In the genomic region with DNA sequence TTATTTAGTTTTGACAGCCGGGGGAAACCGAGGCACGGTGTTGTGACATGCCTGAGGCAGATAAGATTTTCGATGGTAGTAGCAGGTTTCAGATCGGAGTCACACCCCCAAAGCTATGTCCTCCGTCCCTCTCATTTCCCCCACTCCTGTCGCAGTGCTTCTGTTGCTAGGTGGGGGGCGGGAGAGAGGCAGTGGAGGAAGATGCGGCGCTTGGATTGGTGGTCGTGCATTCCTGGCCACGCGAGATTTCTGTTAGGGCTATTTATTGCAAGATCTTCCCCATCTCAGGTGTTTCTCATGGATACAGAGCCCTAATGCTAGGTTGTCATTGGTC, we compare ENCODE assay signal across 8 mouse cellular contexts. TPM values are rescaled to one million over a fixed set of nuclear protein-coding genes. Genes with fewer than 3 reads are reported as not detected.
DNase-seq lines count a peak whose midpoint lies in the region; TF ChIP-seq lines count a peak whose summit lies in the region.

No protein-coding gene starts in this region.

- H3ac ChIP-seq in myocyte (ENCODE audit: control insufficient read depth, insufficient read length): peak overlapping the region; percentile 37

- TF ChIP-seq POLR2A in myocyte (IDR thresholded peaks at IDR 0.05; ENCODE audit: insufficient read length, low read depth): no peak

- H3K27me3 ChIP-seq in hindbrain, embryonic 10.5 days (ENCODE audit: insufficient read depth, poor library complexity, severe bottlenecking): no peaks in the 10 kb centered on the region
- H3K27me3 ChIP-seq in limb, embryonic 10.5 days (ENCODE audit: low read depth, poor library complexity, severe bottlenecking): no peaks in the 10 kb centered on the region
- no peaks in the 10 kb centered on the region for H3K27me3 ChIP-seq in myocyte (ENCODE audit: control insufficient read depth, insufficient read depth, insufficient read length)

- peaks cover 31% of the 10 kb centered on the region for H3K4me1 ChIP-seq in hindbrain, embryonic 10.5 days (replicated peaks)
- peaks cover 28% of the 10 kb centered on the region for H3K4me1 ChIP-seq in limb, embryonic 10.5 days

- H3K79me2 ChIP-seq in myocyte (ENCODE audit: control insufficient read depth, insufficient read depth): peaks cover 53% of the 10 kb centered on the region

- H3K36me3 ChIP-seq in hindbrain, embryonic 10.5 days: no peaks in the 10 kb centered on the region; the same call in 1 of the 2 replicates
- H3K36me3 ChIP-seq in limb, embryonic 10.5 days: peaks cover 11% of the 10 kb centered on the region
- no peaks in the 10 kb centered on the region for H3K36me3 ChIP-seq in myocyte (ENCODE audit: control insufficient read depth, insufficient read depth)

- H3K4me2 ChIP-seq in myocyte (ENCODE audit: low read depth): peak overlapping the region; percentile 99

- no peaks in the 10 kb centered on the region for H3K9me3 ChIP-seq in hindbrain, embryonic 10.5 days
- no peaks in the 10 kb centered on the region for H3K9me3 ChIP-seq in limb, embryonic 10.5 days (replicated peaks)

- peak overlapping the region; percentile 92 for H3K27ac ChIP-seq in hindbrain, embryonic 10.5 days
- H3K27ac ChIP-seq in limb, embryonic 10.5 days: peak overlapping the region; percentile 90

- DNase-seq in adrenal gland, postnatal 14 days: peak; percentile 84
- no peak for DNase-seq in adrenal gland, postnatal 25 days
- peak; percentile 90 for DNase-seq in ES-CJ7 (ENCODE audit: low read depth, low spot score)
- peak; percentile 69 for DNase-seq in embryo, embryonic 10 days (ENCODE audit: low spot score)
- DNase-seq in hindbrain, embryonic 10.5 days (ENCODE audit: low spot score): peak; percentile 59
- DNase-seq in limb, embryonic 10.5 days (ENCODE audit: low spot score): peak; percentile 57
- DNase-seq in thymus, postnatal 4 days: peak; percentile 58

- WGBS in hindbrain, embryonic 10.5 days: under 1% methylated on average over 13 of the region's 13 CpGs
- 2% methylated on average over 13 of the region's 13 CpGs for WGBS in limb, embryonic 10.5 days

- H3K4me3 ChIP-seq in hindbrain, embryonic 10.5 days: peak overlapping the region; percentile 98
- H3K4me3 ChIP-seq in limb, embryonic 10.5 days: peak overlapping the region; percentile 91
- peak overlapping the region; percentile 87 for H3K4me3 ChIP-seq in myocyte

TF ChIP-seq in myocyte, 11 proteins besides CTCF, POLR2A, EP300 and RAD21:
- TF ChIP-seq USF1 (IDR thresholded peaks at IDR 0.05; ENCODE audit: low read depth): no peak
- no peak for TF ChIP-seq TCF12 (IDR thresholded peaks at IDR 0.05; ENCODE audit: insufficient read depth, poor library complexity, severe bottlenecking)
- TF ChIP-seq POLR2AphosphoS2 (IDR thresholded peaks at IDR 0.05; ENCODE audit: insufficient read length, low read depth): no peak
- no peak for TF ChIP-seq MYOG (IDR thresholded peaks at IDR 0.05; ENCODE audit: control insufficient read depth in 1 of 3, insufficient read depth in 1 of 3, insufficient read length in 2 of 3, low read depth in 2 of 3)
- TF ChIP-seq REST (IDR thresholded peaks at IDR 0.05; ENCODE audit: insufficient read depth, insufficient read length): no peak
- TF ChIP-seq CEBPB (IDR thresholded peaks at IDR 0.05; ENCODE audit: insufficient read depth, poor library complexity, severe bottlenecking): no peak
- TF ChIP-seq MYOD1 (IDR thresholded peaks at IDR 0.05; ENCODE audit: control insufficient read depth in 1 of 3, insufficient read length in 2 of 3, low read depth in 2 of 3): no peak
- TF ChIP-seq E2F4 (IDR thresholded peaks at IDR 0.05; ENCODE audit: insufficient read depth): no peak
- no peak for TF ChIP-seq TCF3 (IDR thresholded peaks at IDR 0.05; ENCODE audit: insufficient read length, low read depth)
- no peak for TF ChIP-seq MAX (IDR thresholded peaks at IDR 0.05; ENCODE audit: low read depth)
- TF ChIP-seq SRF (IDR thresholded peaks at IDR 0.05; ENCODE audit: control insufficient read depth, insufficient read length, low read depth): no peak

RNA-seq across cellular contexts. Expression of gene Dcaf7, which starts 0.7 kb away (rescaled TPM):
- total RNA-seq in adrenal gland, postnatal 14 days (2021): 50.3 and 58.0 TPM in 2 replicates
- 43.7 and 58.4 TPM in 2 replicates for total RNA-seq in adrenal gland, postnatal 25 days (2021)
- 86.5 and 94.7 TPM in 2 replicates for polyA plus RNA-seq in hindbrain, embryonic 10.5 days (2016; fragmentation: Nextera tagmentation; extraction: Ambion mirVana)
- 85.5 and 95.1 TPM in 2 replicates for polyA plus RNA-seq in limb, embryonic 10.5 days (2016; fragmentation: Nextera tagmentation; extraction: Ambion mirVana)
- 36.1 TPM for polyA plus RNA-seq in myocyte (2012; fragmentation: generic; extraction: Trizol)

RNA-seq across cellular contexts. Expression of gene Taco1, which starts 28.5 kb away (rescaled TPM):
- 41.4 and 47.1 TPM in 2 replicates for total RNA-seq in adrenal gland, postnatal 14 days (2021)
- total RNA-seq in adrenal gland, postnatal 25 days (2021): 28.5 and 36.0 TPM in 2 replicates
- 10.4 and 14.0 TPM in 2 replicates for polyA plus RNA-seq in hindbrain, embryonic 10.5 days (2016; fragmentation: Nextera tagmentation; extraction: Ambion mirVana)
- 14.3 and 14.6 TPM in 2 replicates for polyA plus RNA-seq in limb, embryonic 10.5 days (2016; fragmentation: Nextera tagmentation; extraction: Ambion mirVana)
- polyA plus RNA-seq in myocyte (2012; fragmentation: generic; extraction: Trizol): 21.2 TPM

RNA-seq across cellular contexts. Expression of gene Kcnh6, which starts 29.5 kb away (rescaled TPM):
- total RNA-seq in adrenal gland, postnatal 14 days (2021): 0.15 and 0.41 TPM in 2 replicates
- 0.21 TPM in 1 of 2 replicates, not detected in the other for total RNA-seq in adrenal gland, postnatal 25 days (2021)
- 0.52 and 0.61 TPM in 2 replicates for polyA plus RNA-seq in hindbrain, embryonic 10.5 days (2016; fragmentation: Nextera tagmentation; extraction: Ambion mirVana)
- polyA plus RNA-seq in limb, embryonic 10.5 days (2016; fragmentation: Nextera tagmentation; extraction: Ambion mirVana): 0.24 and 0.36 TPM in 2 replicates
- polyA plus RNA-seq in myocyte (2012; fragmentation: generic; extraction: Trizol): not detected

RNA-seq across cellular contexts. Expression of gene Ace3, which starts 42.9 kb away (rescaled TPM):
- not detected in 2 replicates for total RNA-seq in adrenal gland, postnatal 14 days (2021)
- not detected in 2 replicates for total RNA-seq in adrenal gland, postnatal 25 days (2021)
- polyA plus RNA-seq in hindbrain, embryonic 10.5 days (2016; fragmentation: Nextera tagmentation; extraction: Ambion mirVana): not detected in 2 replicates
- polyA plus RNA-seq in limb, embryonic 10.5 days (2016; fragmentation: Nextera tagmentation; extraction: Ambion mirVana): not detected in 2 replicates
- polyA plus RNA-seq in myocyte (2012; fragmentation: generic; extraction: Trizol): not detected

RNA-seq across cellular contexts. Expression of gene Map3k3, which starts 47.0 kb away (rescaled TPM):
- total RNA-seq in adrenal gland, postnatal 14 days (2021): 41.6 and 55.1 TPM in 2 replicates
- total RNA-seq in adrenal gland, postnatal 25 days (2021): 35.2 and 50.6 TPM in 2 replicates
- 21.7 and 23.5 TPM in 2 replicates for polyA plus RNA-seq in hindbrain, embryonic 10.5 days (2016; fragmentation: Nextera tagmentation; extraction: Ambion mirVana)
- 21.6 and 23.3 TPM in 2 replicates for polyA plus RNA-seq in limb, embryonic 10.5 days (2016; fragmentation: Nextera tagmentation; extraction: Ambion mirVana)
- 21.9 TPM for polyA plus RNA-seq in myocyte (2012; fragmentation: generic; extraction: Trizol)
